Mouse (Mus musculus) limb, embryonic 10.5 days (tissue): ENCODE measurements around the gene Dalrd3. TPM values are rescaled to one million over a fixed set of nuclear protein-coding genes. Genes with fewer than 3 reads are reported as not detected.

Source experiments
- DNase-seq: peaks from one replicate; pipeline ENCODE4 v3.0.0-alpha.2; 2017; ENCODE audit warnings: low spot score
- H3K27ac ChIP-seq: fragments of 300-500 bp; sonication (generic); 2 replicates; pipeline ENCODE4 v1.5.1; 2016; ENCODE audit warnings: mild to moderate bottlenecking
- H3K27me3 ChIP-seq: fragments of 300-500 bp; sonication (generic); 2 replicates; pipeline ENCODE4 v1.6.1; 2016; ENCODE audit warnings: low read depth, mild to moderate bottlenecking; ENCODE audit not compliant: poor library complexity, severe bottlenecking
- H3K36me3 ChIP-seq: fragments of 300-500 bp; sonication (generic); 2 replicates; pipeline ENCODE4 v1.6.1; 2016; ENCODE audit warnings: mild to moderate bottlenecking, moderate library complexity
- H3K4me1 ChIP-seq: fragments of 300-500 bp; sonication (generic); 2 replicates; pipeline ENCODE4 v1.6.1; 2016
- H3K4me3 ChIP-seq: fragments of 300-500 bp; sonication (generic); 2 replicates; pipeline ENCODE4 v1.5.1; 2016; ENCODE audit warnings: mild to moderate bottlenecking, moderate library complexity
- H3K9me3 ChIP-seq: fragments of 300-500 bp; sonication (generic); replicated peaks from 2 replicates; pipeline ENCODE4 v1.6.1; 2016; ENCODE audit warnings: mild to moderate bottlenecking
- WGBS: fragments of 180-500 bp; shearing (Covaris S2); methylation state at CpG from one replicate; pipeline ENCODE4 v1.1.7; 2016; 5-methylcytosine and 5-hydroxymethylcytosine counted together
- polyA plus RNA-seq: library from polyadenylated mRNA; unstranded; fragments of >200 nt; fragmentation: Nextera tagmentation; extraction: Ambion mirVana; gene quantifications from 2 replicates; pipeline ENCODE4 v1.2.1, GENCODE M21; 2016

Gene Dalrd3
- polyA plus RNA-seq, 1 experiment from 2014 or later: 214 TPM

DNA sequence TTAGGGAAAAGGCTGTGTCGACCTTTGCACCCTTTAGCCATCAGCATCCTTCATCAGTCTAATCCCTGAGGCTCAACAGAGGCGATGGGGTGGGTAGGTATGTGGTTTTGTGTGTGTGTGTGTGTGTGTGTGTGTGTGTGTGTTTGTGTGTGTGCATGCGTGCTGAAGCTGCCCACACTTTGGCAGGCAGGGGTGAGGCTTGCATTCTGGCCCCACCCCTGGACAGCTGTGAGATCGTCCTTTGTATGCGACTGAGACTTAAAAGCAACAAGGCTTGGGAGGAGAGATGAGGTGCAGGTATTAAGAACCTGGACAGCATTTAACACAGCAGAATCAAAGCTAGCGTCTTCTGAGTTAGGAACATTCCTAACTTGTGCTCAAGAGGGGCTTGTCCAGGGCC, 7.3 kb downstream of the Dalrd3 start:
- Histone ChIP-seq H3K36me3 (peaks cover 53% of the 10 kb centered on the region), H3K4me3 (peak overlapping the region; percentile 88), H3K27me3 (no peaks in the 10 kb centered on the region), H3K4me1 (peaks cover 61% of the 10 kb centered on the region), H3K9me3 (no peaks in the 10 kb centered on the region), H3K27ac (no peak overlapping the region)
- 70% methylated on average over 6 of the region's 6 CpGs for WGBS
- DNase-seq: no peak

DNA sequence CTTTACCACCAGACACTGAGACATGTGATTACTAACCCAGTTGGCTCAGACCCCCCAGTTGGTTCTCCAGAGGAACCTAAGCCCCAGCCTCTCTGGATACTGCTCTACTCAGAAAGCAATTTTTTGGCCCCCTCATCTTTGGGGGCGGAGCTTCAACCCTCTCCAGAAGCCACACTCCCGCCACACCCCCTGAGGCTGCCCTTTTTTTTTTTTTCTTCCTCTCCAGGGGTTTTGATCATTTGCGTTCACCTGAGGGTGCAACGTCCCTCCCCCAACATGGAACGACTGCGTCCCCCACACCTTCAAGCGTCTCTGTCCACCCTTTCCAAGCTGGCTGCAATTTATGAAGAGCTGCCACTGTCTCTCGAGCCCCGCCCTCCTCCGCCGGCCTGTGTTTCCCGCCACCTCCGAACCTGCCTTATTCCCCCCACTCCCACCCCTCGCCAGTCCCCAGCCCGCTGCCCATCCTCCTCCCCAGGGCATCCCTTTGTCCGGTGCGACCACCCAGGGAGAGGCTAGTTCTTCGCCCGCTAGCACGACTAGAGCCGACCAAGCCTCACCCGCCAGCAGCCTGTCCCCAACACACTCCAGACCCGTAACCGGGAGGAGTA, 8.4 kb downstream of the Dalrd3 start:
- Histone ChIP-seq H3K27me3 (no peaks in the 10 kb centered on the region), H3K27ac (peak overlapping the region; percentile 99), H3K36me3 (peaks cover 43% of the 10 kb centered on the region), H3K9me3 (no peaks in the 10 kb centered on the region), H3K4me1 (peaks cover 61% of the 10 kb centered on the region), H3K4me3 (peak overlapping the region; percentile 88)
- under 1% methylated on average over 24 of the region's 24 CpGs for WGBS
- no peak for DNase-seq

DNA sequence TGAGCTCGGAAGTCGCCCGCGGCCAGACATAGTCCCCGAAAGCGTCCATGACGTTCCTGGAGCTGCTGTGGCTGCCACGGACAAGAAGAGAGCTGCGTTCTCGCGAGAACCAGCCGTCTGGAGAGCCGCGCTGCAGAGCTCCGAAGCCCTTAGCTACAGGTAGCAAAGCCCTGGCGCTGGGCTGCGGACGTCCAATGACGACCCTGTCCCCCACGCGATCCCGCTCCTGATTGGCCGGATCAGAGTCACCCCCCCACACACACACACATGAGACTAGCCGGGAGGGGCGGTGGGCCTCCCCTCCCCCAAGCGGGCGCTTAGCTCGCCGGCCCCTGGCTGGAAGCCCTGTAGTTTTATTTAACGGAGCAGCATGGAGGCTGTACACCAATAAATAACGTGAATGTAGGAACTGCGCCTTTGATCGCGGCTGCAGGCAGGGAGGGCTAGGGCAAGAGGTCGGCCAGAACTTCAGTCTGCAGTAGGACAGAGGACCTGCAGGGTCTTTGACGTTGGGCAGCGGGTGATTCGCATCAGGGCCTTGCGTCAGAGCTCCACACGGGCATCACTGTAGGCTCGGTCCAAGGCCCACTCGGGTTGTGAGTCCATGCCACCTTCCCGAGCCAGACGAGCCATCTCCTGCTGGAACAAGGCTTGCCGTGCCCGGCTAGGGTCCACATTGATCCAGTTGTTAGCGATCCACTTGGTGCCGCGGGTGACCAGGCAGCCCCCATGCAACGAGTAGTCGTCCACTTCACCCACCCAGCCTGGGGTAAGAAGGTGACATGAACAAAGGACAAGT, 9.1 kb downstream of the Dalrd3 start, which contains the start of gene Wdr6:
TSS of gene Wdr6 (minus strand) at position 195 of the 799 bp plus-strand sequence.
- peaks cover 36% of the 10 kb centered on the region for H3K36me3 ChIP-seq
- peak within 1 kb of the TSS; percentile 99 for H3K27ac ChIP-seq
- peak; percentile 95 for DNase-seq
- H3K27me3 ChIP-seq: no peaks in the 10 kb centered on the region
- 7% methylated on average over 51 of the region's 51 CpGs for WGBS
- peak within 1 kb of the TSS; percentile 88 for H3K4me3 ChIP-seq
- H3K9me3 ChIP-seq: no peaks in the 10 kb centered on the region
- peaks cover 54% of the 10 kb centered on the region for H3K4me1 ChIP-seq

DNA sequence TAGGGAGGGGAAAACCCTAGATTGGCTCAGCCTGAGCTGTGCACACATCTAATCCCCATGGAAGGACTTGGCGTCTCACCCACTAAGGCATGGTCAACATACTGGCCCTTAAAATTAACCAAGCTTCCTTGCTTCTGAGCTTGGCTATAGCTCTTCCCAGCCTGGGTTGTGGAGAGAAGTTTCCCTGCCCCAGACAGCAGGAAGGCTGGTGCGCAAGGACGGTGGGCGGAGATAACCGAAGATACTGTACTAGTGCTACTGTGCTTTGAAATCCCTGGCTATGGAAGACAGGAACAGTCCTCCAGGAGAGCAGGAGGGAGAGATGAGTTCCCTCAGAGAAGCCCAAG, 9.6 kb downstream of the Dalrd3 start:
- peaks cover 30% of the 10 kb centered on the region for H3K36me3 ChIP-seq
- WGBS: 74% methylated on average over 5 of the region's 5 CpGs
- no peak for DNase-seq
- no peaks in the 10 kb centered on the region for H3K27me3 ChIP-seq
- peak overlapping the region; percentile 99 for H3K27ac ChIP-seq
- peak overlapping the region; percentile 88 for H3K4me3 ChIP-seq
- no peaks in the 10 kb centered on the region for H3K9me3 ChIP-seq
- peaks cover 48% of the 10 kb centered on the region for H3K4me1 ChIP-seq

DNA sequence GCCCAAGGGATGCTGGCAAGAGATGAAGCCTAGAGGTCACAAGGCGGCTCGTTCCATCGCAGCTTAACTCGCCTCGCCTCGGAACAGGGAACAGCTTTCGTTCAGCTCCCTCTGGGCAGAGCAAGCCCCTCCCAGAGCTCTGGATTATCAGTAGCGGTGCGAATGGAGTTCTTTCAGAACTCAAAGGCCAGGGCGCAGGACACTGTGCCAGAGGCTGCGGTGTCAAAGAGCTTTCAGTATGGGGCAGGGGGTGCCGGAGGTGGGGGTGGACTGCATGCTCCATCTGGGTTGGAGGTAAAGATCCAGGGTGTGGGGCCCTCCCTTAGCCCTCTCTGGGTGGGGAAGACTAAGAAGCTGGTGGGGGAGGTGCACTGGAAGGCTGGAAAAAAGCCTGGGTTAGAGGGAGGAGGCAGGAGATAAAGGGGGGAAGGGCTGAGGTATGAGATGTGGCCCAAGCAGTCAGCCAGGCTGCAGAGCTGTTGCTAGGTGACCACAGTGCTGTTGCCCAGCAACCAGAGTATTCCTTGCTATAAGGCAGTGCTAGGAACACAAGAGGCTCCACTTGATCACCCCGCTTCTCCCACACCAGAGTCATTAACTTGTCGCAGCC, 18.0 kb downstream of the Dalrd3 start:
- H3K4me1 ChIP-seq: peaks cover 36% of the 10 kb centered on the region
- peak overlapping the region; percentile 85 for H3K27ac ChIP-seq
- H3K36me3 ChIP-seq: no peaks in the 10 kb centered on the region
- no peaks in the 10 kb centered on the region for H3K27me3 ChIP-seq
- peak overlapping the region; percentile 37 for H3K4me3 ChIP-seq
- 2% methylated on average over 14 of the region's 14 CpGs for WGBS
- H3K9me3 ChIP-seq: no peaks in the 10 kb centered on the region
- DNase-seq: peak; percentile 84

DNA sequence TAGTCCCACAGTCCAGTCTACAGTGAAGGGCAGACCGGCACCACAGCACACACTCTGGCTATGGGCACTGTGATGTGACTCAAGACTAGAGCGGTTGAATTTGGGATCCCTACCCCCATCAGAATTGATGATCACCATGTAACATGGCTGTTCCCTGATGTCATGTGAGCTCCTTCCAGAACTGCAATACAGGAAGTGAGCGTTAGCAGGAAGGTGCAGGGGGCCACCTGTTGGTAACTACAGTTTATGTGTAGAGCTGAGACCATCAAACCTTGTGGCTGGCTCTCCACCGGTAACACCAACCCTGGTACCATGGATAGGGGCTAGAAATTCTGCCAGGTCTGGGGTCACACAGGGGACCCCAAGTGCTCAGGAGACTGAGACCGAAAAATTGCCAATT, 19.5 kb downstream of the Dalrd3 start:
- 79% methylated on average over 5 of the region's 5 CpGs for WGBS
- no peaks in the 10 kb centered on the region for H3K27me3 ChIP-seq
- no peaks in the 10 kb centered on the region for H3K36me3 ChIP-seq
- H3K4me3 ChIP-seq: no peak overlapping the region
- DNase-seq: no peak
- peak overlapping the region; percentile 50; the same call in 1 of the 2 replicates for H3K27ac ChIP-seq
- peaks cover 36% of the 10 kb centered on the region for H3K4me1 ChIP-seq
- H3K9me3 ChIP-seq: no peaks in the 10 kb centered on the region

DNA sequence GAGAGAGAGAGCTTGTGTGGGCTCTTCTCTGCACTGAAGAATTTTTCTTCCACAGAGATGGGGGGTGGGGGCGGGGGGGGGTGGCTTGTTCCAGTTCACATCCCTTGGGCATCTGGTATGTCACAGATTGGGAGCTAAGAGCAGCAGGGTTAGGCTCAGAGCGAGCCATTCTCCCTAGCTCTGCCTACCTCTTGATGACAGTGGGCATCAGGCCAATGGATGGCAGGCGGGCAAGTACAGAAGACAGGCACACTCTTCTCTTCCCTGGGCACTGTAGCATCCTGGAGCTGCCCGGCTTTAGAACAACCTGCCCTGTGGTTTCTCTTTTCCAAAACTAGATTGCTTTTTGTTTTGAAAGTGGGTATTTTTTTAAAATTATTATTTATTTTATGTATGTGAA, 21.8 kb downstream of the Dalrd3 start:
- DNase-seq: no peak

DNA sequence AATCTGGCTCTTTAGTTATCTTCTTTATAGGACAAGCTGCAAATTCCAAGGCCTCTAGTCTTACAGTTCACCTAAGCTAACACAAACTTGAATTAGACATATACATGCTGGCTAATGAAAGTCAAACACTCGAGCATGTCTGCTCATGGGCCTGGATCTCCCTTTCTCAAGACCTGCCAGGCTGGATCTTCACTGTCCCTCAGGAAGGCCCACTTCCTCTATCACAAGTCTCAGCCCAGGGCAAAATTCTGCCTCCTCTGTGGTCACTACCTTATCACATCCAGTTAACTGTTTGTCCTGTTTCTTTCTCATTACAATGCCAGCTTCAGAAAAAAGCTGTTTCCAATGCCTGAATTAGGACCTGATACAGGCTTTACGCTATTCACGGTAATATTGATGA, 24.7 kb downstream of the Dalrd3 start:
- no peak for DNase-seq
- Histone ChIP-seq H3K27me3 (peaks cover 13% of the 10 kb centered on the region), H3K27ac (no peak overlapping the region), H3K4me3 (no peak overlapping the region), H3K36me3 (no peaks in the 10 kb centered on the region), H3K9me3 (no peaks in the 10 kb centered on the region), H3K4me1 (peaks cover 21% of the 10 kb centered on the region)
- 88% methylated on average over 3 of the region's 3 CpGs for WGBS

More for the DNA sequence above, 21.8 kb downstream of the Dalrd3 start:
- H3K27me3 ChIP-seq: peaks cover 6% of the 10 kb centered on the region; the same call in 1 of the 2 replicates
- H3K36me3 ChIP-seq: no peaks in the 10 kb centered on the region
- H3K9me3 ChIP-seq: no peaks in the 10 kb centered on the region
- H3K4me1 ChIP-seq: peaks cover 35% of the 10 kb centered on the region
- no peak overlapping the region for H3K27ac ChIP-seq
- 94% methylated on average over 4 of the region's 4 CpGs for WGBS
- H3K4me3 ChIP-seq: no peak overlapping the region

DNA sequence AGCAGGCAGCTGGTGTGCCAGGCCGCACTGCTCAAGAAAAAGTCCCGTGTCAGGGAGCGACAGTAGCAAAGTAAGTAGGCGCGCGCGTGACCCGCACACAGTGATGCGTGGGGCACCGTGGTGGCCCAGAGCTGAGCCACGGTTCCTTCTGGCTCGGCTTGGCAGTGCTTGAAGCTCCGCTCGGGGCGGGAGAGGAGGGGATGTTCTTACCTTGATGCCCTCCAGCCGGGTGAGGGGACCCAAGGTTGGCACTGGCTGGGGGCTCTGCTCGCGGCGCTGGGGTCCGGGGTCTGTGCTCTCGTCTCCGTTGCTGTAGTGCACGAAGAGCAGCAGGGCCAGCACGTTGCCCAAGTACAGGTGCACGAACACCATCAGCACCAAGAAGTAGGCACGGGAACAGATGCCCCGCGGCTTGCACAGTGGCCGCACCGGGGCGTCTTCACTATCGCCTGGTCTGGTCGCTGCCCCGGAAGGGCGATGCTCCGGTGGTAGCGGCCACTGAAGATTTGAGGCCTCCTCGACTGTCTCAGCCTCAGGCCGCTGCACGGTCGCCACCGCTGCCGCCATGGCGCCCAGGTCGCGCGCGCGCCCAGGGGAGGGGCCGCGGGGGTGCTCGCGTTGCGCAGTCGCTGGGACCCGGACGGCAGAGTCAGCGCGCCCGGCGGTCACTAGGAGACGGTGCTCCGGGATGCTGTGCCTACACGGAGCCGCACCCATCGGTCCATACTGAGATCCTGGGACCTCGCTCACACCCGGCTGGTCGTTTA, 27.5 kb downstream of the Dalrd3 start, which contains the start of gene P4htm:
TSS of gene P4htm (minus strand) at position 670 of the 767 bp plus-strand sequence.
- peak; percentile 76 for DNase-seq
- Histone ChIP-seq H3K4me3 (peak within 1 kb of the TSS; percentile 84), H3K27ac (peak within 1 kb of the TSS; percentile 82), H3K4me1 (peaks cover 15% of the 10 kb centered on the region), H3K9me3 (no peaks in the 10 kb centered on the region), H3K27me3 (peaks cover 13% of the 10 kb centered on the region), H3K36me3 (peaks cover 6% of the 10 kb centered on the region; the same call in 1 of the 2 replicates)
- 2% methylated on average over 69 of the region's 69 CpGs for WGBS

DNA sequence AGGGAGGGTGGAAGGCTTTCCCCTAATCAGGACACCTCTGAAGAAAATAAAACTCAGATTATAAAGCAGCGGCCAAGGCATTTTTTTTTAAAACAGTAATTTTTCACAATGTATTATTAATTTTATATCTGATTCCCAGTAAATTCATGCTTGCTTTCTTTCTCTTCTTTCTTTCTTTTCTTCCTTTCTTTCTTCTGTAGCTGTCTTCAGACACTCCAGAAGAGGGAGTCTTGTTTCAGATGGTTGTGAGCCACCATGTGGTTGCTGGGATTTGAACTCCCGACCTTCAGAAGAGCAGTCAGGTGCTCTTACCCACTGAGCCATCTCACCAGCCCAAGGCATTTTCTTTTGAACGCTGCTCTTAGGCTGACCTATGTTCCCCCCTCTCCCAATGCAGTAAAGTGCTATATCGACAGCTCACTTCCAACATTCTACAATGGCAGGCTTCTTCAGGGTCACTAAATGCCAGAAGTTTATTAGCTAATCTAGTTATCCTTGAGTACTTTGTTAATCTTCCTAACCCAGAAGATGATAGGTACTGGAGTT, 29.4 kb downstream of the Dalrd3 start:
- Histone ChIP-seq H3K4me1 (peaks cover 17% of the 10 kb centered on the region), H3K9me3 (no peaks in the 10 kb centered on the region), H3K36me3 (peaks cover 25% of the 10 kb centered on the region), H3K27ac (no peak overlapping the region), H3K27me3 (peaks cover 13% of the 10 kb centered on the region), H3K4me3 (no peak overlapping the region)
- 78% methylated on average over 4 of the region's 4 CpGs for WGBS
- DNase-seq: no peak

DNA sequence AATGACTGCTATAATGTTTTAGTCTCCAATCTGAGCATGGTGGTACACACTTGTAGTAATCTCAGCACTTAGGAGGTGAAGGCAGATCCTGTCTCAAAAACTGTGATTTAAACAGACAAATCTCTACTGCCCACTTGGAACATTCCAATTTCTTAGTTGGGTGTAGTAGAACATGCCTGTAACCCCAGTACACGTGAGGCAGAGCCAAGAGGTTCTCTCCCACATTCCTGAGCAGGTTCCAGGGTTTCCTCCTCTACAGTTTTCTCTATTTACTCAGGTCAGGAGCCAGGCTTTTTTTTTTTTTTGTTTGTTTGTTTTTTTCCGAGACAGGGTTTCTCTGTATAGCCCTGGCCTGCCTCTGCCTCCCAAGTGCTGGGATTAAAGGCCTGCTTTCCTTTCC, 30.3 kb downstream of the Dalrd3 start:
- no peak overlapping the region for H3K4me3 ChIP-seq
- H3K36me3 ChIP-seq: peaks cover 35% of the 10 kb centered on the region
- WGBS: 66% methylated on average over 2 of the region's 2 CpGs
- DNase-seq: no peak
- H3K9me3 ChIP-seq: no peaks in the 10 kb centered on the region
- H3K27ac ChIP-seq: no peak overlapping the region
- peaks cover 26% of the 10 kb centered on the region for H3K4me1 ChIP-seq
- H3K27me3 ChIP-seq: peaks cover 13% of the 10 kb centered on the region

DNA sequence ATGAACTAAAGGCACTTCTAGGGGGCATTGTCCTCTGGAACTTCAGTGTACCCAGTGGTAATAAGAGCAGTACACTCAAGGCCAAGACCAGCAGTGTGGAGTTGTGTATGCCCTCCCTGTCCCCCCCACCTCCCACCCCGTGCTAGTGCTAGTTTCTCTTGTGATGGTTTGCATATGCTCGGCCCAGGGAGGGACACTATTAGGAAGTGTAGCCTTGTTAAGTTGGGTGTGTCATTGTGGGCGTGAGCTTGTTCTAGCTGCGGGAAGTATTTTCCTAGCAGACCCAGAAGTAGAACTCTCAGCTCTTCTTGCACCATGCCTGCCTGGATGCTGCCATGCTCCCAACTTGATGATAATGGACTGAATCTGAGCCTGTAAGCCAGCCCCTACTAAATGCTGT, 32.3 kb downstream of the Dalrd3 start:
- H3K27ac ChIP-seq: no peak overlapping the region
- peaks cover 23% of the 10 kb centered on the region for H3K4me1 ChIP-seq
- H3K27me3 ChIP-seq: peaks cover 3% of the 10 kb centered on the region; the same call in 1 of the 2 replicates
- H3K4me3 ChIP-seq: no peak overlapping the region
- DNase-seq: no peak
- peaks cover 53% of the 10 kb centered on the region for H3K36me3 ChIP-seq
- 82% methylated on average over 4 of the region's 4 CpGs for WGBS
- no peaks in the 10 kb centered on the region for H3K9me3 ChIP-seq
